Mouse (Mus musculus) forebrain, embryonic 11.5 days (tissue): ENCODE results near the gene Ptcd1. TPM values are rescaled to one million over a fixed set of nuclear protein-coding genes. Genes with fewer than 3 reads are reported as not detected.

Experiments
- ATAC-seq: fragments of 200-750 bp; cut with Nextera tagmentation; replicated peaks from 2 replicates; pipeline ENCODE4 v1.8.0; 2017; ENCODE audit warnings: moderate TSS enrichment; ENCODE audit not compliant: low FRiP score
- DNase-seq: peaks from one replicate; pipeline ENCODE4 v3.0.0-alpha.2; 2017; ENCODE audit warnings: low spot score
- H3K27ac ChIP-seq: fragments of 300-500 bp; sonication (generic); 2 replicates; pipeline ENCODE4 v1.5.1; 2014; ENCODE audit warnings: low read depth, low read length
- H3K27me3 ChIP-seq: fragments of 300-500 bp; sonication (generic); 2 replicates; pipeline ENCODE4 v1.6.1; 2014; ENCODE audit warnings: mild to moderate bottlenecking, low read length, mixed read lengths; ENCODE audit not compliant: control insufficient read depth, insufficient read depth
- H3K36me3 ChIP-seq: fragments of 300-500 bp; sonication (generic); 2 replicates; pipeline ENCODE4 v1.6.1; 2014; ENCODE audit warnings: mild to moderate bottlenecking, low read length, moderate library complexity, mixed read lengths; ENCODE audit not compliant: control insufficient read depth, insufficient read depth
- H3K4me1 ChIP-seq: fragments of 300-500 bp; sonication (generic); replicated peaks from 2 replicates; pipeline ENCODE4 v1.6.1; 2014; ENCODE audit warnings: low read length, mixed read lengths; ENCODE audit not compliant: control insufficient read depth, insufficient read depth
- H3K4me2 ChIP-seq: fragments of 300-500 bp; sonication (generic); 2 replicates; pipeline ENCODE4 v1.6.1; 2014; ENCODE audit warnings: low read depth, mild to moderate bottlenecking, low read length, moderate library complexity, mixed read lengths; ENCODE audit not compliant: severe bottlenecking
- H3K4me3 ChIP-seq: fragments of 300-500 bp; sonication (generic); 2 replicates; pipeline ENCODE4 v1.5.1; 2014; ENCODE audit warnings: low read depth, low read length
- H3K9ac ChIP-seq: fragments of 300-500 bp; sonication (generic); 2 replicates; pipeline ENCODE4 v1.6.1; 2014; ENCODE audit warnings: low read length
- H3K9me3 ChIP-seq: fragments of 300-500 bp; sonication (generic); 2 replicates; pipeline ENCODE4 v1.6.1; 2016; ENCODE audit warnings: low read length, mixed read lengths; ENCODE audit not compliant: control insufficient read depth
- WGBS: fragments of 180-500 bp; shearing (Covaris S2); extraction: QIAGEN DNeasy Blood & Tissue Kit; methylation state at CpG from one replicate; pipeline ENCODE4 v1.1.7; 2014; 5-methylcytosine and 5-hydroxymethylcytosine counted together
- polyA plus RNA-seq: library from polyadenylated mRNA; unstranded; fragments of >200 nt; fragmentation: Nextera tagmentation; extraction: Ambion mirVana; gene quantifications from 2 replicates; pipeline ENCODE4 v1.2.1, GENCODE M21; 2014

Gene Ptcd1
- polyA plus RNA-seq, 1 experiment from 2014 or later, result 18.6 TPM

- ATAC-seq (no peak), DNase-seq (no peak)
- Histone ChIP-seq H3K4me3 (no peak overlapping the region), H3K4me2 (no peak overlapping the region), H3K27ac (no peak overlapping the region), H3K9ac (no peak overlapping the region), H3K4me1 (peaks cover 8% of the 10 kb centered on the region; the same call in 1 of the 2 replicates), H3K9me3 (no peaks in the 10 kb centered on the region), H3K27me3 (no peaks in the 10 kb centered on the region), H3K36me3 (peaks cover 8% of the 10 kb centered on the region)
- 94% methylated on average over 6 of the region's 6 CpGs for WGBS
Measured at GRCm38 (mm10) chr5:145189416-145189815, 22.5 kb upstream of the Ptcd1 start.

DNA sequence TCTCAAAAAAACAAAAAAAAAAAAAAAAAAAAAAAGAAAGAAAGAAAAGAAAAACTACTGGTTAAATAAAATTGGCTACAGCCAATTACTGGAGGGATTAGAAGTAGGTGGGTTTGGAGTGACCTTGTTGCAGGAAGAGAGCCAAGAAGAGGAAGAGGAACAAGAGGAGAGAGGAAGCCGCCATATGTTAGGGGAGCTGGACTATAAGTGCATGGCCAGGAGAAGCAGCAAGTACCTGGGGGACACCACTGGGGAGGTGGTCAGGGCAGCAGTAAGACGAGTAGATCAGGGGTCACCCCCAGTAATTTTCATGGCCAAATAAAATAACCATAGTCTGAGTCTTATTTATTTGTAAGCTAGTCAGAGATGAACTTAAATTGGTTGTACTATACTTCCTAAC lies 18.3 kb upstream of the Ptcd1 start:
- DNase-seq (no peak), ATAC-seq (no peak)
- Histone ChIP-seq H3K4me2 (no peak overlapping the region), H3K27me3 (no peaks in the 10 kb centered on the region), H3K4me1 (peaks cover 2% of the 10 kb centered on the region; the same call in 1 of the 2 replicates), H3K9ac (no peak overlapping the region), H3K27ac (no peak overlapping the region), H3K36me3 (peaks cover 17% of the 10 kb centered on the region), H3K9me3 (no peaks in the 10 kb centered on the region), H3K4me3 (no peak overlapping the region)
- WGBS, result 85% methylated on average over 2 of the region's 2 CpGs

DNA sequence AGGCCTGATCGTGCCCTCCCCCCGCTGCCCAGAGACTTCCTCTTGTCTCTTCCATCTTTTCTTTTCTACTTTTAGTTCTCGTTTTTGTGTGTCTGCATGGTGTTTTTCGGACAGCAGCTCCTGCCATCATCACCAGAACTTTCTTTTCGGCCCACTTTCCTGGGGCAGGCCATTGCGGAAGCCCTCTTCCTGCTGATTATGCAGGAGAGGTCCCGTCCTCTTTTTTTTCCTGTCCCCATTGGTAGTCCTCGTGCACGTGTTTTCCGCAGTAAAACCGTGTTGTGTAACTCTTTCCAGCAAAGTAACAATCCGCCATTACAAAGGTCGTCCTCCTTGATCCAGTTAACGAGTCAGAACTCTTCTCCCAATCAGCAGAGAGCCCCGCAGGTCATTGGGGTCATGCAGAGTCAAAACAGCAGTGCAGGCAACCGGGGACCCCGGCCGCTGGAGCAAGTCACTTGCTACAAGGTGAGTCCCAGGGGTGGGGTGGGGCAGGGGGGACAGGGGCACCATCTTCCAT lies 11.6 kb upstream of the Ptcd1 start:
- 89% methylated on average over 18 of the region's 18 CpGs for WGBS
- ATAC-seq (no peak), DNase-seq (no peak)
- Histone ChIP-seq H3K27ac (no peak overlapping the region), H3K9ac (no peak overlapping the region), H3K9me3 (no peaks in the 10 kb centered on the region), H3K4me2 (no peak overlapping the region), H3K36me3 (peaks cover 17% of the 10 kb centered on the region), H3K4me3 (no peak overlapping the region), H3K27me3 (no peaks in the 10 kb centered on the region), H3K4me1 (no peaks in the 10 kb centered on the region)

- under 1% methylated on average over 25 of the region's 28 CpGs for WGBS
- Histone ChIP-seq H3K4me1 (peaks cover 9% of the 10 kb centered on the region), H3K4me3 (peak overlapping the region; percentile 78), H3K9me3 (no peaks in the 10 kb centered on the region), H3K27me3 (no peaks in the 10 kb centered on the region), H3K27ac (no peak overlapping the region), H3K4me2 (peak overlapping the region; percentile 62), H3K9ac (peak overlapping the region; percentile 86), H3K36me3 (peaks cover 7% of the 10 kb centered on the region)
- ATAC-seq (peak; percentile 76), DNase-seq (no peak)
Measured at GRCm38 (mm10) chr5:145167306-145167661, 376 bp upstream of the Ptcd1 start.

- no peak overlapping the region for H3K4me2 ChIP-seq
- H3K27me3 ChIP-seq, result no peaks in the 10 kb centered on the region
- no peak for DNase-seq
- WGBS, result 90% methylated on average over 15 of the region's 15 CpGs
- peaks cover 9% of the 10 kb centered on the region for H3K4me1 ChIP-seq
- no peak overlapping the region for H3K4me3 ChIP-seq
- no peak for ATAC-seq
- no peaks in the 10 kb centered on the region for H3K9me3 ChIP-seq
- no peak overlapping the region for H3K9ac ChIP-seq
- peaks cover 3% of the 10 kb centered on the region; the same call in 1 of the 2 replicates for H3K36me3 ChIP-seq
- H3K27ac ChIP-seq, result no peak overlapping the region
Measured at GRCm38 (mm10) chr5:145165184-145165583, 1.7 kb downstream of the Ptcd1 start.

DNA sequence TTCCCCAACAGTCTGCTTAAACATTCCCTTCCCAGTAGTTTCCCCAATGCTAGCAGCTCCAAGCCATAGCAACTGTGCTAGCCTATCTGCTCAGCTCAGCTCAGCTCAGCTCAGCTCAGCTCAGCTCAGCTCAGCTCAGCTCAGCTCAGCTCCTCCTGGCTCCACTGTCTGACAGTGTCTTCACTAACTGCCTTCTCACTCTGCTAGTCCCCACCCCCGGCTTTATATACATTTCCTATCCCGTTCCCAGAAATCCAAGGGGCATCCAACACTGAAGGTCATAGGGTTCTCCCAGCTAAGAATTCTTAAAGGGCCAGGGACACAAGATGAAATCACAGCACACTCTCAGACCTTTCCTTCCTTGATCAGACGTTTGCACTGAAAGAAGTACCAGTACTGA lies 2.2 kb downstream of the Ptcd1 start:
- WGBS, result 83% methylated on average over 3 of the region's 3 CpGs
- DNase-seq, result no peak

DNA sequence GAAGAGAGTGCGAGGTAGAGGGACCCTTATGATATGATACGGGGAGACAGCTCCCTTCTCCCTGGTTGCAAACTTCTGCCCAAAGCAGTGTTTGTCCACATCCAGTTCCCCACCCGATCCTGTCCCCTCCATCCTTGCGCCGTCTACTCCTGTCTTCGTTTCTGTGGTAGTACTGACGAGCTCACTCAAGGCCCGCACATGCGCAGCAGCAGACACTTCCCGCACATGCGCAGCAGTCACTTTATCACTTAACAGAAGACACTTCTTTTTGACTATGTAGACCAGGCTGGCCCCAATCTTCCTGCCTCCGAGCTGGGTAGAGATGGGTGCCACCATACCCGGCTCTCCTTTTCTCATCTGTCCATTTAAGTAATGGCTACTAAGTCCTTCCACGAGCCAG lies 5.5 kb downstream of the Ptcd1 start:
- H3K9me3 ChIP-seq, result no peaks in the 10 kb centered on the region
- no peak overlapping the region for H3K4me3 ChIP-seq
- H3K36me3 ChIP-seq, result peaks cover 3% of the 10 kb centered on the region; the same call in 1 of the 2 replicates
- no peaks in the 10 kb centered on the region for H3K27me3 ChIP-seq
- no peak for DNase-seq
- no peak overlapping the region for H3K27ac ChIP-seq
- ATAC-seq, result no peak
- peaks cover 3% of the 10 kb centered on the region; the same call in 1 of the 2 replicates for H3K4me1 ChIP-seq
- H3K9ac ChIP-seq, result no peak overlapping the region
- WGBS, result 94% methylated on average over 14 of the region's 14 CpGs
- H3K4me2 ChIP-seq, result no peak overlapping the region

More for the DNA sequence above, 2.2 kb downstream of the Ptcd1 start:
- no peaks in the 10 kb centered on the region for H3K9me3 ChIP-seq
- no peaks in the 10 kb centered on the region for H3K27me3 ChIP-seq
- H3K36me3 ChIP-seq, result peaks cover 3% of the 10 kb centered on the region; the same call in 1 of the 2 replicates
- no peak for ATAC-seq
- no peak overlapping the region for H3K4me2 ChIP-seq
- H3K4me3 ChIP-seq, result no peak overlapping the region
- no peak overlapping the region for H3K27ac ChIP-seq
- H3K9ac ChIP-seq, result no peak overlapping the region
- peaks cover 9% of the 10 kb centered on the region for H3K4me1 ChIP-seq

- H3K4me2 ChIP-seq, result no peak overlapping the region
- H3K36me3 ChIP-seq, result peaks cover 4% of the 10 kb centered on the region; the same call in 1 of the 2 replicates
- H3K27ac ChIP-seq, result no peak overlapping the region
- WGBS, result 92% methylated on average over 5 of the region's 5 CpGs
- no peaks in the 10 kb centered on the region for H3K27me3 ChIP-seq
- no peaks in the 10 kb centered on the region for H3K4me1 ChIP-seq
- no peak overlapping the region for H3K9ac ChIP-seq
- no peaks in the 10 kb centered on the region for H3K9me3 ChIP-seq
- ATAC-seq, result no peak
- no peak for DNase-seq
- no peak overlapping the region for H3K4me3 ChIP-seq
Measured at GRCm38 (mm10) chr5:145152690-145153089, 14.2 kb downstream of the Ptcd1 start.

- Histone ChIP-seq H3K27ac (no peak overlapping the region), H3K27me3 (no peaks in the 10 kb centered on the region), H3K4me3 (no peak overlapping the region), H3K36me3 (peaks cover 23% of the 10 kb centered on the region), H3K4me2 (no peak overlapping the region), H3K9me3 (no peaks in the 10 kb centered on the region), H3K9ac (no peak overlapping the region), H3K4me1 (no peaks in the 10 kb centered on the region)
- no peak for ATAC-seq
- DNase-seq, result no peak
- 91% methylated on average over 6 of the region's 6 CpGs for WGBS
Measured at GRCm38 (mm10) chr5:145149294-145149693, 17.6 kb downstream of the Ptcd1 start.
